Mouse (Mus musculus) heart, adult 18-20 months (tissue): ENCODE results near the gene Trim7. TPM values are rescaled to one million over a fixed set of nuclear protein-coding genes. Genes with fewer than 3 reads are reported as not detected.
"Not testable (repeated sequence)": the region's sequence is repeated elsewhere in the genome, so short reads cannot be mapped to it uniquely, and the experiment has no call there.

Source experiments
- DNase-seq, 2 experiments: peaks; one replicate each; pipeline ENCODE4 v3.0.0; 2021 to 2022; ENCODE audit warnings: mixed read lengths in 1 of 2
- long read RNA-seq, 2 experiments: library from polyadenylated mRNA; stranded (forward); transcript quantifications; one replicate each; pipeline ENCODE4 v2.0.0; 2021
- total RNA-seq, 2 experiments: library from RNA; stranded (reverse); gene quantifications; 2 replicates each; pipeline ENCODE4 v1.2.3; 2021

The Trim7 gene
- 10 to 100 TPM; 13.2 to 13.7 TPM for total RNA-seq
- long read RNA-seq, experiment 1, transcript Trim7-201 (7 exons, 2,161 nt): major isoform, 7 of 8 reads
- long read RNA-seq, experiment 1, partial matches to known transcripts: 0 of 8 reads
- long read RNA-seq, experiment 1, other reads (novel, unspliced or antisense): 1 of 8 reads
- long read RNA-seq, experiment 2, partial matches to known transcripts: 1 of 3 reads
- long read RNA-seq, experiment 2, other reads (novel, unspliced or antisense): 0 of 3 reads

GRCm38 (mm10) chr11:48825979-48826751, at the start of gene Trim7, which contains the start of gene Gm12184:
Gene Trim7, plus strand, starts transcription at chr11:48826140.
Gene Gm12184, minus strand, starts transcription at chr11:48826655.
- peak in 1 of 2 experiments; percentile 59 for DNase-seq

GRCm38 (mm10) chr11:48776664-48777063, 49.3 kb upstream of the Trim7 start:
- no peak for DNase-seq

GRCm38 (mm10) chr11:48777303-48777702, 48.6 kb upstream of the Trim7 start:
- no peak for DNase-seq

GRCm38 (mm10) chr11:48779450-48779849, 46.5 kb upstream of the Trim7 start:
- DNase-seq: peak in 1 of 2 experiments; percentile 63

- DNase-seq: no peak
Measured at GRCm38 (mm10) chr11:48782243-48782642, 43.7 kb upstream of the Trim7 start.

- peak; percentile 63 to 79 for DNase-seq
Measured at GRCm38 (mm10) chr11:48787455-48788211, 38.3 kb upstream of the Trim7 start.

GRCm38 (mm10) chr11:48788311-48789089, 37.4 kb upstream of the Trim7 start:
- peak; percentile 81 to 91 for DNase-seq

- no peak for DNase-seq
Measured at GRCm38 (mm10) chr11:48789215-48789614, 36.7 kb upstream of the Trim7 start.

- peak; percentile 86 to 93 for DNase-seq
Measured at GRCm38 (mm10) chr11:48789973-48790823, 35.7 kb upstream of the Trim7 start.

- DNase-seq: no peak
Measured at GRCm38 (mm10) chr11:48790946-48791345, 35.0 kb upstream of the Trim7 start.

GRCm38 (mm10) chr11:48791894-48792293, 34.0 kb upstream of the Trim7 start:
- DNase-seq: not testable (repeated sequence)

- no peak for DNase-seq
Measured at GRCm38 (mm10) chr11:48793184-48793583, 32.8 kb upstream of the Trim7 start.

- DNase-seq: peak in 1 of 2 experiments; percentile 24
Measured at GRCm38 (mm10) chr11:48795221-48795620, 30.7 kb upstream of the Trim7 start.

GRCm38 (mm10) chr11:48796290-48796689, 29.6 kb upstream of the Trim7 start:
- no peak for DNase-seq

- DNase-seq: no peak
Measured at GRCm38 (mm10) chr11:48797287-48797686, 28.7 kb upstream of the Trim7 start.

- DNase-seq: no peak
Measured at GRCm38 (mm10) chr11:48798308-48798707, 27.6 kb upstream of the Trim7 start.

GRCm38 (mm10) chr11:48798984-48799920, 26.7 kb upstream of the Trim7 start:
- no peak for DNase-seq

GRCm38 (mm10) chr11:48799921-48800701, 25.8 kb upstream of the Trim7 start, which contains the start of gene Rack1:
Gene Rack1, plus strand, starts transcription at chr11:48800332.
- peak; percentile 94 for DNase-seq
